Mouse (Mus musculus) bone marrow macrophage, adult 2 months (primary cell): ENCODE data around the gene Vmn2r24.
"Not testable (repeated sequence)": the region's sequence is repeated elsewhere in the genome, so short reads cannot be mapped to it uniquely, and the experiment has no call there.

Experiments
- CTCF ChIP-seq: IDR thresholded peaks from 2 replicates; pipeline ENCODE4 v1.5.1; 2012; ENCODE audit warnings: low read depth, mild to moderate bottlenecking, low read length, moderate library complexity
- POLR2A ChIP-seq: IDR thresholded peaks from 2 replicates; pipeline ENCODE4 v1.6.1; 2012; ENCODE audit warnings: mild to moderate bottlenecking, low read depth, low read length, borderline replicate concordance

GRCm38 (mm10) chr6:123810291-123810690 lies 31.6 kb downstream of the Vmn2r24 start:
- not testable (repeated sequence) for TF ChIP-seq CTCF, POLR2A
